Mouse (Mus musculus): ENCODE results near the gene Fam133b. TPM values are rescaled to one million over a fixed set of nuclear protein-coding genes. Genes with fewer than 3 reads are reported as not detected.

Fam133b gene
- 21.0 and 22.2 TPM in 2 replicates for polyA plus RNA-seq (2015; fragmentation: Nextera tagmentation; extraction: Ambion mirVana)

GRCm38 (mm10) chr5:3543629-3544479, at the start of gene Fam133b:
Fam133b (plus strand) TSS chr5:3543833.
- H3K4me1 ChIP-seq (ENCODE audit: insufficient read depth, low read depth, low read length): peaks cover 5% of the 10 kb centered on the region; the same call in 1 of the 2 replicates
- H3K4me3 ChIP-seq (ENCODE audit: low read depth, low read length): peak within 1 kb of the TSS; percentile 82
- ATAC-seq: peak; percentile 97
- H3K27me3 ChIP-seq (replicated peaks; ENCODE audit: insufficient read depth, low read length): no peaks in the 10 kb centered on the region
- H3K27ac ChIP-seq (ENCODE audit: low read length): peak within 1 kb of the TSS; percentile 82
- peak; percentile 95 for DNase-seq (ENCODE audit: low spot score)
- 2% methylated on average over 77 of the region's 80 CpGs for WGBS
- no peaks in the 10 kb centered on the region for H3K9me3 ChIP-seq (ENCODE audit: low read length)
- H3K4me2 ChIP-seq (replicated peaks; ENCODE audit: low read depth, low read length): peak within 1 kb of the TSS; percentile 73
- peak; percentile 98 for TF ChIP-seq CTCF (IDR thresholded peaks at IDR 0.05)
- no peak for TF ChIP-seq EP300 (IDR thresholded peaks at IDR 0.05)
- H3K36me3 ChIP-seq (ENCODE audit: insufficient read depth, low read length): no peaks in the 10 kb centered on the region
- H3K9ac ChIP-seq (replicated peaks; ENCODE audit: low read depth): peak within 1 kb of the TSS; percentile 92

- no peak for TF ChIP-seq EP300 (IDR thresholded peaks at IDR 0.05)
- no peak for TF ChIP-seq CTCF (IDR thresholded peaks at IDR 0.05)
- Histone ChIP-seq H3K27ac (ENCODE audit: low read length) (peak overlapping the region; percentile 38; the same call in 1 of the 2 replicates), H3K36me3 (ENCODE audit: insufficient read depth, low read length) (no peaks in the 10 kb centered on the region), H3K4me3 (ENCODE audit: low read depth, low read length) (no peak overlapping the region), H3K4me1 (ENCODE audit: insufficient read depth, low read depth, low read length) (no peaks in the 10 kb centered on the region), H3K4me2 (replicated peaks; ENCODE audit: low read depth, low read length) (no peak overlapping the region), H3K27me3 (replicated peaks; ENCODE audit: insufficient read depth, low read length) (no peaks in the 10 kb centered on the region), H3K9me3 (ENCODE audit: low read length) (no peaks in the 10 kb centered on the region), H3K9ac (replicated peaks; ENCODE audit: low read depth) (no peak overlapping the region)
- ATAC-seq: no peak
- no peak for DNase-seq (ENCODE audit: low spot score)
- WGBS: 91% methylated on average over 9 of the region's 9 CpGs
These were observed 49.7 kb upstream of the Fam133b start for GRCm38 (mm10) chr5:3493968-3494367.

GRCm38 (mm10) chr5:3494452-3495187, 49.0 kb upstream of the Fam133b start:
- H3K36me3 ChIP-seq (ENCODE audit: insufficient read depth, low read length): no peaks in the 10 kb centered on the region
- no peak overlapping the region for H3K4me2 ChIP-seq (replicated peaks; ENCODE audit: low read depth, low read length)
- TF ChIP-seq CTCF (IDR thresholded peaks at IDR 0.05) (no peak), EP300 (IDR thresholded peaks at IDR 0.05) (no peak)
- H3K4me1 ChIP-seq (ENCODE audit: insufficient read depth, low read depth, low read length): no peaks in the 10 kb centered on the region
- H3K9ac ChIP-seq (replicated peaks; ENCODE audit: low read depth): no peak overlapping the region
- DNase-seq (ENCODE audit: low spot score): peak; percentile 48
- H3K27me3 ChIP-seq (replicated peaks; ENCODE audit: insufficient read depth, low read length): no peaks in the 10 kb centered on the region
- 65% methylated on average over 8 of the region's 8 CpGs for WGBS
- no peak overlapping the region for H3K4me3 ChIP-seq (ENCODE audit: low read depth, low read length)
- peak; percentile 61 for ATAC-seq
- H3K9me3 ChIP-seq (ENCODE audit: low read length): no peaks in the 10 kb centered on the region
- peak overlapping the region; percentile 72 for H3K27ac ChIP-seq (ENCODE audit: low read length)

GRCm38 (mm10) chr5:3497505-3497925, 46.1 kb upstream of the Fam133b start:
- no peak for TF ChIP-seq EP300 (IDR thresholded peaks at IDR 0.05)
- TF ChIP-seq CTCF (IDR thresholded peaks at IDR 0.05): no peak
- Histone ChIP-seq H3K36me3 (ENCODE audit: insufficient read depth, low read length) (no peaks in the 10 kb centered on the region), H3K4me3 (ENCODE audit: low read depth, low read length) (no peak overlapping the region), H3K27ac (ENCODE audit: low read length) (no peak overlapping the region), H3K4me2 (replicated peaks; ENCODE audit: low read depth, low read length) (no peak overlapping the region), H3K9me3 (ENCODE audit: low read length) (no peaks in the 10 kb centered on the region), H3K27me3 (replicated peaks; ENCODE audit: insufficient read depth, low read length) (no peaks in the 10 kb centered on the region), H3K9ac (replicated peaks; ENCODE audit: low read depth) (no peak overlapping the region), H3K4me1 (ENCODE audit: insufficient read depth, low read depth, low read length) (no peaks in the 10 kb centered on the region)
- DNase-seq (ENCODE audit: low spot score): no peak
- 68% methylated on average over 5 of the region's 5 CpGs for WGBS
- ATAC-seq: no peak

GRCm38 (mm10) chr5:3500298-3500697, 43.3 kb upstream of the Fam133b start:
- Histone ChIP-seq H3K36me3 (ENCODE audit: insufficient read depth, low read length) (no peaks in the 10 kb centered on the region; the same call in 1 of the 2 replicates), H3K9me3 (ENCODE audit: low read length) (no peaks in the 10 kb centered on the region), H3K27me3 (replicated peaks; ENCODE audit: insufficient read depth, low read length) (no peaks in the 10 kb centered on the region), H3K27ac (ENCODE audit: low read length) (no peak overlapping the region), H3K4me3 (ENCODE audit: low read depth, low read length) (no peak overlapping the region), H3K9ac (replicated peaks; ENCODE audit: low read depth) (no peak overlapping the region), H3K4me2 (replicated peaks; ENCODE audit: low read depth, low read length) (no peak overlapping the region), H3K4me1 (ENCODE audit: insufficient read depth, low read depth, low read length) (peaks cover 8% of the 10 kb centered on the region; the same call in 1 of the 2 replicates)
- no peak for DNase-seq (ENCODE audit: low spot score)
- WGBS: 85% methylated on average over 5 of the region's 5 CpGs
- TF ChIP-seq CTCF (IDR thresholded peaks at IDR 0.05) (no peak), EP300 (IDR thresholded peaks at IDR 0.05) (no peak)
- ATAC-seq: no peak

- no peak overlapping the region for H3K27ac ChIP-seq (ENCODE audit: low read length)
- no peak overlapping the region for H3K9ac ChIP-seq (replicated peaks; ENCODE audit: low read depth)
- TF ChIP-seq EP300 (IDR thresholded peaks at IDR 0.05) (no peak), CTCF (IDR thresholded peaks at IDR 0.05) (no peak)
- no peaks in the 10 kb centered on the region; the same call in 1 of the 2 replicates for H3K36me3 ChIP-seq (ENCODE audit: insufficient read depth, low read length)
- H3K4me1 ChIP-seq (ENCODE audit: insufficient read depth, low read depth, low read length): peaks cover 8% of the 10 kb centered on the region; the same call in 1 of the 2 replicates
- no peaks in the 10 kb centered on the region for H3K9me3 ChIP-seq (ENCODE audit: low read length)
- no peak overlapping the region for H3K4me3 ChIP-seq (ENCODE audit: low read depth, low read length)
- WGBS: 52% methylated on average over 8 of the region's 8 CpGs
- no peak for DNase-seq (ENCODE audit: low spot score)
- H3K4me2 ChIP-seq (replicated peaks; ENCODE audit: low read depth, low read length): no peak overlapping the region
- no peak for ATAC-seq
- no peaks in the 10 kb centered on the region for H3K27me3 ChIP-seq (replicated peaks; ENCODE audit: insufficient read depth, low read length)
These were observed 42.6 kb upstream of the Fam133b start for GRCm38 (mm10) chr5:3500957-3501563.
